Mouse (Mus musculus) adrenal gland, adult 8-10 months (tissue): ENCODE results near the gene Tnfsf11. TPM values are rescaled to one million over a fixed set of nuclear protein-coding genes. Genes with fewer than 3 reads are reported as not detected.

ENCODE experiments used
- DNase-seq: peaks from one replicate; pipeline ENCODE4 v3.0.0; 2022
- microRNA-seq, 2 experiments: library from miRNA; unstranded; fragments of <30 nt; microRNA quantifications; one replicate each; pipeline ENCODE4 v1.2.0; 2022
- total RNA-seq, 4 experiments: library from RNA; stranded (reverse); gene quantifications; 2 replicates each; pipeline ENCODE4 v1.2.4; 2022

The Tnfsf11 gene
- total RNA-seq, 4 experiments from 2014 or later: not detected

DNA sequence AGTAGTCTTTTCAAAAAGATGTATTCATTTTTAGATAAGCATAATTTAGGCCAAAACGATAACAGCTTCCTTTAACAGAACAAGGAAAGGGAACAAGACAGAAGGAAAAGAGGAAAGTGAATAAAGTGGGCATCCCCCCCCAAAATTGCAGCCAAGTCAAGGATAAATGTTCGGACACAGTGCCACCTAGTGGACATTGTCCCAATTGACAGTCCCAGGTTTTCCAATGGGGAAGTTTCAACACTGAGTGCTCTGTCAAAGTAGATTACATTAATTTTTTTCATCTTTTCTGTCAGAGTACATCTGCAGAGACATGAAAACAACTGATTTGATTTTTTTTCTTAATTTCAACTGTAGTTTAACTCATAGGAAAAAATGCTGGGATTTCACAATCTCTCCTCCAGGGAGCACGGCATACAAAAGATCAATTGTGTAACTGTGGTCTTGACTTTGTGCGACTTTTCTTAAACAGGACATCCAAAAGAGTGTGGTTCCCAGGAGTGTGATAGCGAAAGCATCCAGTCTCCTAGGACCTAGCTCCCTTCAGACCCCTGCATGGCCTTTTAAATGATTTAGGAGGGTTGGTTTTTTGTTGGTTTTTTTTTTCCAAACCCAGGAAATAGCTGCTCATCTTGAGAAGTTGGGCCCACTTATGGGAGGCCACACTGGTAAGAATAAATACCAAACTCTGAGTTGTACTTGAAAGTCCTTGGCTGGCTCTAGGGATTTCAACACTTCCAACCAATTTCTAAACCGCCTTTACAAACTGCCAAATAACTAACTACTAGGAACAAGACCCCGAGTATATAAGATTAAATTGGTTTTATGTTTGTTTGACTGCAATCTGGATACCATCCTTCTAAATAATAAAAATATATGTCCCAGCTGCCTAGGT lies 19.7 kb downstream of the Tnfsf11 start:
- no peak for DNase-seq

DNA sequence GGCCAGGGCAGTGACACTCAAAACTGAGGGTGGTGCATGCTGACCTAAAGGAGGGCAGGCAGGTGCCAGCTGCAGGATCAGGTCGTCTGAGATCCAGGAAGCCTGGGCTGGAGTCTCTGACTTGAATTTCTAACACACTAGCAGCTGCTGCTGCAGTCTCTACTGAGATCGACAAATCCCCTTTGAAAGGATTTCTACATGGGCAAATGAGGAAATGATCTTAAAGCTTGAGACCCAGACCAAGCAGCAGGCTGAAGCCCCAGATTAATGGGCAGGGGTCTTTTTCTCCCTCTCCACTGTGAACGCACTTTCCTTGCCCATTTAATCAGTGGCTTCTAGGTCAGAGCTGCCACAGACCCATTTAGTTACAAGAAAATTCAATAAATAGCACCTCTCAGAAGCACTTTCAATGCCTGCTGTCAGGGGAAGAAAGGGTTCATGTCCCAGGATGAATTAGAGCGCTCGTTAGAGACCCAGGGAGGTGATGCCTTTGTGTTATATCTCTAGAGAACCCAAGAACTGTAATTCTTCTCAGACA lies 21.8 kb downstream of the Tnfsf11 start:
- DNase-seq: no peak

DNA sequence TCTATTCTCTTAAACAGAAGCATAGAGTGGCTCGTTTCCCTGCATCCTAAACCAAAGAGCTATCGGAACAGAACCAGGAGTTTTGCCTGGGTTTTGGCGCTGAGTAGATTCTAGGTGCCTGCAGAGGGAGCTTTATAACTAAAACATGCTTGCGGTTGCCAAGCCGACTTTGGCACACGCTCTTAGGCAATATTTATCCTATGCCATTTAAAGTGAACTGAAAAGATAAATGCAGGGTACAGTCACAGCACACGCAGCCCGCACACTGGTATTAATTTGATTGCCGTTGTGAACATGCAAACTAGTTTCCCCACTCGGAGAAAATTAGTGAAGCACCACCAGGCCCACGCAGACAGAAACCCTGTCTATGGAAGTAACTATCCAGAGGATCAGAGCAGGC lies 25.4 kb downstream of the Tnfsf11 start:
- DNase-seq: no peak

DNA sequence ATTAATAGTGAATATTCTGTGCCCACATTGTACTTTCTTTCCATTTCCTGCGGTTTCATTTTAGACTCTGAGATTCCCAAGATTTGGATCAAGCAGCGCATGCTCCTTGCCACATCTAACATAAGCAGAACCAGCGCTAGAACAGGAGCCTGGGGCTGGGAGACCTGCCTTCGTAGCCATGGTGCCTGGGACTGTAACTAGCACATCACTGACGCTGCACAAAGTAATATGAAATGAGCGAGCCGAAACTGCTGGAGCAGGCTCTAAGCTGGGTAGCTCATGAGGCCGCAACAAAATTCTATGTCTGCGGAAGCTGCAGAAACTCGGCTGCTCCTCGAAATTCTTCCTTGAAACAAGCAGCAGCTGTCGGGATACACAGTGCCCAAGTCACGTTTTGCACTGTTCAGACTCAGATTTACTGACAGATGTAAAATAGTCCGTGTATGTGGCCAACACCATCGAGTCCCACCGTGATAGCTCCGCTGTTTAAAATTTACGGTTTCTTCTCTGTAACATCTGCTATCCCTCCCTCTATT lies 31.4 kb downstream of the Tnfsf11 start:
- DNase-seq: no peak

DNA sequence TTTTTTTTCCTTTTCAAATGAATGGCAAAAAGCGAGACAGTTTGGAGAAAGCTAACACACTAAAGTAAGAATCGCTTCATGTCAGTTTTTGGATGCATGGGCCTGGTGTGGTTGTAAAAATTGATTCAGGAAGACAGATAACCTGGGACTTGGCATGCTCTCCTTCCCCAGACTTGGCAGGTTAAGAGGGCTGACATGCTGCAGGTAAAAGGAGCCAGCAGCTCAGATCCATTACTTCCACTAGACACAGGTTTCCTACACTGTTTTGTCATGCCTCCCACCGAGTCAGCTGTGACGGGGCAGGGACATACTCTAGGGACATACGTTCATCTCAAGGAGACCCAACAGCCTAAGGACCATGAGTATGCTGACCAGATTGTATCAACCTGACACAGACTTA lies 33.0 kb downstream of the Tnfsf11 start:
- no peak for DNase-seq

DNA sequence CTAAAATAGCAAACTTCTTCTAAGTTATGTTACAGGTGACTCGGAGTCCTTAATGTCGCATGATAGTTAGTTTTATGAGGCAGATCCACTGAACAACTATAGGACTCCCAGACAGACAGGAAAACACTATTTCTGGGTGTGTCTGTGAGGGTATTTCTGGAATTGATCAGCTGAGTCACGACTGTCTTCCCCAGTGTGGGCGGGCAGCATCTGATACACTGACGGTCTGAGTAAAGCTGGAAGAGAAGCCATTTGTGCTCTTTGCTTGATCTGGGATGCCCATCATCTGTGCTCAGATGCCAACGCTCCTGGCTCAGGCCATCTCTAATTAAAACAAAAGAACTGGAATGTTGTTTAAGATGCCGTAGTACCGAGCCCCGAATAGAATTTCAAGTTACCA lies 33.7 kb downstream of the Tnfsf11 start:
- no peak for DNase-seq

GRCm38 (mm10) chr14:78273571-78273970 lies 34.3 kb downstream of the Tnfsf11 start:
- peak; percentile 31 for DNase-seq

GRCm38 (mm10) chr14:78264876-78265275 lies 43.0 kb downstream of the Tnfsf11 start:
- no peak for DNase-seq

GRCm38 (mm10) chr14:78262596-78262995 lies 45.2 kb downstream of the Tnfsf11 start:
- no peak for DNase-seq

- no peak for DNase-seq
Observed at GRCm38 (mm10) chr14:78261246-78261645, 46.6 kb downstream of the Tnfsf11 start.

DNA sequence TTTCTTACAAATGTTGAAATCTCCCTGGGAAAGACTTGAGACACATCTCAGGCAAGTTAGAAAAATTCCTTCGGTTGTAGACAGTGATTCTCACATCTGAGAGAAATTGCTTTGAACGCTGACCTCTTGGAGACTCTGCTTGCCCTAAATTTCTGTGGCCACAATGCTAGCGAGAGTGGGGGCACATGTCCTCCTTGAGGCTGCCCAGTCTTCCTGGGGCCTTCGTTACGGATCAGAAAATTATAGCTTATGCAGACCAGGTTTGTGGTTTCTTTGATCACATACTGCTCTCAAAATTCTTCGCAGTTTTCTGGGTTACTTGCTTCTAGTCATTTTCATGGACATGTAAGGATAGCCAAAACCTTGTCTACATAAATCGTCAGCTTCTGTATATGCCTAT lies 53.8 kb downstream of the Tnfsf11 start:
- DNase-seq: no peak

DNA sequence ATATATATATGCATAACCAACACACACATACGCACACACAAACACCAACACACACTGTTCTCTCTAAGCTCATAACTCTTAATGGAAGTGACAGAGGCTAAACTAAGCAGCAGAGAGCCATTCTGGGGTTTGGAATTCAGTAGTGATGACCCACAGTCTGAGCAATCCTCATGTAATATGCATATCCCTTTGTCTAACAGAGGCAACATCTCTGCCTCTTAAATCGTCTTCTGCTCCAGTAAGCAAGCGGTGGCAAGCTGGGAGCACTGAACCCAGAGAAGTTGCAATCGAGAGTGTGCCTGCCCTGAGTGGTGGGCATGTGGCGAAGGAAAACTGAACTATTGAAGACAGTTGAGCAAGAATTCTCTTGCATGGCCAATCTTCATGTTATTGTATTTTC lies 61.2 kb downstream of the Tnfsf11 start:
- no peak for DNase-seq

DNA sequence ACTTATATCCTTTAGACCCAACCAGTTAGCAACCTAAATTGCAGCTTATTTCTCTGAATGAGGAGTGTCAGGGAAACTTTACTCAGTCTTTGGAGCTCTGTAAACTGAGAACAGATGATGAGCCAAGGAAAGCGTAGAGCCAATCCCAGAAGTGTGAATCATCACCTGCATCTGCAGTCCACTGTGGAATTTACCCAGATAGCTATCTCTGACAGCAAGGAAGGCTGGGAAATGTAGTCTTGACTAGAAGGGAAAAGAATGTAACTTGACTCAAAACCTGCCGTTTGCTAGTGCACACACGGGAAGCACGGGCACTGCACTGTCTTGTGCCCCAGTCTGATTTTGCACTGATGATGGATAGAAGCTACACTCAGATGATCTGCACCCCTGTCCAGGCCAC lies 63.0 kb downstream of the Tnfsf11 start:
- DNase-seq: no peak

DNA sequence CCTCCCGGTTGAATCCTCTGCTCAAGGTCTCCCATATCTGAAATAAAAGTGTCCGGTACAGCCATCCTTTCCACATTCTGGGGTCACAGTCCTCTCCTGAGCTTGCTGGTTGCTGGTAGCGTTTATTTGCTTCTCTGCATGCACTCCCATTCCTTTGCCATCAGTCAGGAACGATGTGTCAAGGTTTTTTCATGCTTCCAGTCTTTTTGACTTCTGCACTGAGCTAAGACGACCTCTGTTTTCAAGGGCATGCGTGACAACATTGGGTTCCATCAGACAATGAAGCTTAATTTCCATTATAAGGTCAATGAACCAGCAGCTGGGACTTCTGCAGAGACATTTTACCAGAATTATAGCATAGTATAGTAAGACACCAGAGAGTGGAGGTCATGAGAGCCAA lies 68.5 kb downstream of the Tnfsf11 start:
- DNase-seq: peak; percentile 53

DNA sequence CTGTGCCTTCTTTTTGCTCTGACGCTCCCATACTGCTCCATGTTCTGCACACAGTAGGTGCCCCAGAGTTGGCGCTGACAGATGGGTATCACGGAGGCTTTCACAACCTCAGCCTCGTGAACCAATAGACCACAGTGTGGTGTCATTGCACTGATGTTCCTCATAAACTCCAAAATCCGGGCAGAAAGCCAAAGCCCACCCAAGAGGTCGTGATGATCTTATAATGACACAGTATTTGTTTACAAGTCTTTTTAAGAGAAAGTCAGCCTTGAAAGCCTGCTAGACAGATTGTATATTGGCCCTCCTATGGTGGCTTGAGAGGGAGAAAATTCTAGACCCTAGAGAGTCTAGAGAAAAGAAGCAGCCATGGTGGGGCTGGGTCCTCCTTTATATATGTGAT lies 70.6 kb downstream of the Tnfsf11 start:
- no peak for DNase-seq

DNA sequence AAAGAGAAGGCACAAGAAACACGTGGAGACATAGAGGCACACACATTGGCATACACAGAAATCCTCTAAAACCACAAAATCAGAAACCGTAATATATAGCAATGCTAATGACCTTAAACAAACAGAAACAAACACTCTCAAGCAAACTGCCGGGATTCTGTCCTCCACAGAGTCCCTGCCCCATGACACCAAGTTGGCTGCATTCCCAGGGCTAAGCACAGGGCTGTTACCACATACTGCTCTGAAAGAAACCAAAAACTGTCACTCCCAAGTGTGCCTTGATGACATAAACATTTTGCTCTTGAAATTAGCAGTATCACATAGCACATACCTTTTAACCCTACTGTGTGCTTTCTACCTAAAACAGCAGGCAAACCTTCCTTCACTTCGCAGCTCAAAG lies 71.7 kb downstream of the Tnfsf11 start:
- DNase-seq: peak; percentile 84

- peak; percentile 39 for DNase-seq
Observed at GRCm38 (mm10) chr14:78235296-78235695, 72.5 kb downstream of the Tnfsf11 start.

- no peak for DNase-seq
Observed at GRCm38 (mm10) chr14:78229012-78229411, 78.8 kb downstream of the Tnfsf11 start.

Small RNA genes lying within 50 kb of the gene (microRNA-seq; reads per million reads assigned to microRNA genes)
- gene Gm23652: 0 reads per million in 2 experiments

Other genes starting within 250 kb of the Tnfsf11 start
- not detected for gene Fam216b, start 219.0 kb downstream of the Tnfsf11 start, total RNA-seq
- 10 to 100 TPM; 53.8 to 63.1 (median 59.4) TPM for gene Akap11, start 228.8 kb upstream of the Tnfsf11 start, total RNA-seq